Mouse (Mus musculus) olfactory bulb, adult 2 months (tissue): ENCODE measurements at regions not wholly inside any gene's neighbourhood (a gene's known extent, or its start where the extent isn't known, plus 50 kb on each side); places are given as distances from the start of the nearest gene placed in this dataset.

Experiments
- CTCF ChIP-seq: fragments of 200-500 bp; IDR thresholded peaks from 2 replicates; pipeline ENCODE4 v1.5.1; 2012; ENCODE audit warnings: low read depth, mild to moderate bottlenecking, low read length, moderate library complexity; ENCODE audit not compliant: insufficient read depth
- POLR2A ChIP-seq: fragments of 200-500 bp; IDR thresholded peaks from 2 replicates; pipeline ENCODE4 v1.6.1; 2012; ENCODE audit warnings: mild to moderate bottlenecking, low read depth, low read length, moderate library complexity; ENCODE audit not compliant: insufficient read depth

GRCm38 (mm10) chr15:62073595-62073994, 1150.8 kb upstream of the A1bg start:
- TF ChIP-seq POLR2A, result no peak
- no peak for TF ChIP-seq CTCF
